Mouse (Mus musculus) E14TG2a.4 (cell line): Measurements from ENCODE around the gene Nebl.
"Not testable (repeated sequence)": the region's sequence is repeated elsewhere in the genome, so short reads cannot be mapped to it uniquely, and the experiment has no call there.

Experiments used
- H3K27me3 ChIP-seq: 2 replicates; pipeline ENCODE4 v1.6.1; 2014; ENCODE audit warnings: low read length, control low read depth; ENCODE audit not compliant: insufficient read depth
- H3K36me3 ChIP-seq: 2 replicates; pipeline ENCODE4 v1.6.1; 2014; ENCODE audit warnings: low read length, control low read depth; ENCODE audit not compliant: insufficient read depth
- H3K4me1 ChIP-seq: replicated peaks from 2 replicates; pipeline ENCODE4 v1.6.1; 2014; ENCODE audit warnings: low read depth, low read length, control low read depth
- H3K4me3 ChIP-seq: replicated peaks from 2 replicates; pipeline ENCODE4 v1.5.1; 2014; ENCODE audit warnings: mild to moderate bottlenecking, low read length
- H3K9me3 ChIP-seq: 2 replicates; pipeline ENCODE4 v1.6.1; 2014; ENCODE audit warnings: low read length, control low read depth
- CTCF ChIP-seq: conservative IDR thresholded peaks from 2 replicates; pipeline ENCODE4 v1.5.1; 2014; ENCODE audit warnings: low read length
- NANOG ChIP-seq: IDR thresholded peaks from 2 replicates; pipeline ENCODE4 v1.6.1; 2014; ENCODE audit warnings: borderline replicate concordance, low read length, mixed read lengths
- POU5F1 ChIP-seq: IDR thresholded peaks from 2 replicates; pipeline ENCODE4 v1.6.1; 2014; ENCODE audit warnings: low read length, borderline replicate concordance

The Nebl gene

GRCm38 (mm10) chr2:17301379-17301778 lies 429.9 kb downstream of the Nebl start:
- Histone ChIP-seq H3K4me1 (no peaks in the 10 kb centered on the region), H3K36me3 (no peaks in the 10 kb centered on the region), H3K9me3 (no peaks in the 10 kb centered on the region), H3K4me3 (no peak overlapping the region), H3K27me3 (no peaks in the 10 kb centered on the region)
- TF ChIP-seq NANOG: no peak
- no peak for TF ChIP-seq POU5F1

- no peaks in the 10 kb centered on the region for H3K27me3 ChIP-seq
- no peak overlapping the region for H3K4me3 ChIP-seq
- peaks cover 5% of the 10 kb centered on the region; the same call in 1 of the 2 replicates for H3K9me3 ChIP-seq
- no peaks in the 10 kb centered on the region for H3K36me3 ChIP-seq
- TF ChIP-seq POU5F1 (no peak), NANOG (no peak), CTCF (no peak)
- H3K4me1 ChIP-seq: no peaks in the 10 kb centered on the region
Observed at GRCm38 (mm10) chr2:17297496-17297895, 433.8 kb downstream of the Nebl start.

GRCm38 (mm10) chr2:17295257-17295656 lies 436.0 kb downstream of the Nebl start:
- H3K4me1 ChIP-seq, H3K4me3 ChIP-seq, H3K27me3 ChIP-seq, H3K36me3 ChIP-seq, H3K9me3 ChIP-seq: not testable (repeated sequence)
